Mouse (Mus musculus): ENCODE measurements around the gene Asphd1. TPM values are rescaled to one million over a fixed set of nuclear protein-coding genes. Genes with fewer than 3 reads are reported as not detected.
"Not testable (repeated sequence)": the region's sequence is repeated elsewhere in the genome, so short reads cannot be mapped to it uniquely, and the experiment has no call there.

Gene Asphd1
- total RNA-seq, 2 experiments from 2014 or later = not detected

DNA sequence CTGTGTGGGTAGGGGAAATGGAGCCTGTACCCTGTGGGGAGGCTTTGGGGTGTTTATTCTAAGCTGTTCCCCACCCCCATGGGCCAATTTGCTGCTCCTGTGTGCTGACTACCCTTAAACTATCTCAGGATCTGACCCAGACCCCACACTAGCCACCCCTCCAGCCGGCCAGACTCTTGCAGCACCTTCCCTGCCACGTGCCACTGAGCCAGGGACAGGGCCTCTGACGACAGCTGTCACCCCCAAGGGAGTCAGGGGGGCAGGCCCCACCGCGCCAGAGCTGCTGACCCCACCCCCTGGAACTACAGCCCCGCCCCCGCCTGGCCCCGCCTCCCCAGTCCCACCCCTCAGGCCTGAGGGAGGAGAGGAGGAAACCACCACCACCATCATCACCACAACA lies 3.3 kb upstream of the Asphd1 start:
- intact Hi-C loops (cut with DNase I) = no loop called here
- DNase-seq = no peak

DNA sequence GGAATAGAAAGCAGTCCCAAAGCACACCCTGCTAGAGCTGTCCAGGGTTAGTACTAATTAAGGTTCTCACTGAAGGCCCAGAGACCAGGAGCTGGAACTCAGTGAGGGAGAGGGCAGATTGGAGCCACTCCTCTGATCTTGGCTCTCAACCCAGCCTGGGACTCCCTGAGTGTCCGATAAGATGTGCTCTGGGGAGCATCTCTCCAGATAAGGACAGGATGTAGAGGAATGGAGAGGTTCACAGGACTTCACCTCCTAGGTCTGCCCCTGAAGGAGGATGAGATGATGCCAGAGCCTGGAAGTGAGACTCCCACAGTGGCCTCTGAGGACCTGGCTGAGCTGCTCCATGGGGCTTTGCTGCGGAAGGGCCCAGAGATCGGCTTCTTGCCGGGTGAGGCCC lies 2.4 kb upstream of the Asphd1 start:
- intact Hi-C loops (cut with DNase I) = loop anchor here (2.0 kb wide), 1 partner anchor 23 kb away; the partner anchor contains the start of gene Cdipt
- DNase-seq = no peak

GRCm38 (mm10) chr7:126950647-126951615 lies 1.5 kb upstream of the Asphd1 start:
- intact Hi-C loops (cut with DNase I) = loop anchor here (2.0 kb wide), 1 partner anchor 24 kb away; the partner anchor contains the start of gene Cdipt
- DNase-seq = no peak

DNA sequence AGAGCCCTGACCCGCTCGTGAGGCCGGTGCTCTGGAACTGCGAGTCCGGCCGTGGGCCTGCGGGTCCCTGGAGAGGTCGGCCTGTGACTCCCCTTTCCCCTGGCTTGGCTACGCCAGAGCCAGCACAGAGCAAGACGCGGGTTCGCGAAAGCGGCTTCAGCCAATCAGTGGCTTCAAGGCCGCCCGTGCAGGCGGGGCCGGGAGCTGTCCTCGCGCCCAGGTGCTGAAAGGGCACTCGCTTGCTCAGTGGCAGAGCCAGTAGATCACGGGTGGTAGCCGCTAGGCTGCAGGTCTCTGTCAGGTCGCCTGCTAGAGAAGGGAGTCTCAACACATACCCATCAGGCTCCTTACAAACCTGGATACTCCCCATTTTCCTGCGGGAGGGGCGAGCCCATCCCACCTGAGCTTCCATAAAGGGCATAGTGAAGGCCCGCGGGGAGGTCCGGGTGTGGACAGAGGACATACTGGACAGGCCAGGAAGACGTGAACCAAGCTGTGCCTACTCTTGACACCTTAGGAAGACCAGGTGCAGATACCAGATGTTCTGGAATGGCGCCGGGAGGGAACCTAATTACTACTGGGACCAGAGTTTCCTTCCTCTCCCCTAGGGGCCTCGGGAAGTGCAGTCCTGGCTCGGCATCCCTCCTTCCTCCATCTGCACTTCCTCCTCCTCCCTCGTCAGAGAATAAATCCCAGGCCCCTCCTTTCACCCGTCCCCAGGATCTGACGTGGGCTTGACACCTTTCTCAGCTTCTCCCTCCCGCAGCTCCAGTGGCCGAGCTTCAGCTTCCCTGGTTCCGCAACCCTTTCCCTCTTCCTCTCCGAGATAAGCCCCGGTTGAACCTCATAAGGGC lies 638 bp upstream of the Asphd1 start, which contains the start of gene Sez6l2:
Gene Sez6l2 (plus strand): TSS at position 771 of the 854 bp plus-strand sequence.
- DNase-seq = peak; percentile 94 to 95
- intact Hi-C loops (cut with DNase I) = loop anchor here (1.0 to 5.0 kb wide), 3 partner anchors 25 to 128 kb away; partner anchors contain the start of genes Cdipt and Mvp

DNA sequence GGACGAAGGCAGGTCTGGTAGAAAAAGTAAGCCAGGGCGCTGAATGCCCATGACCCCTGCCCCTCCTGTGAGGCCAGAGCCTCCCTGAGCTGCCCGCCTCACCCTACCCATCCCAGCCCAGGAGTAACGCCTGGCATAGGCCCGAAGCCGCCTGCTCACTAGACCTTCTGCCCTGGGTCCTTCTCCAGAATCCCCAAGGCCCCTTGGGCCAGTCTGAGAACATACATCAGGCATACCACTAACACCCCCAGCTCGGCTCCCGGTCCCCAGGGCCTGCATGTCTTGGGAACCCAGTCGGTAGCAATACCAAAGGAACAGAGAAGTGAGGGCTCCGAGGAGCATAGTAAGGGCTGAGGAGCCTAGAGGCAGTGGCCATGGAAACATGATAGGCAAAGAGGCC lies 756 bp downstream of the Asphd1 start:
- no peak for DNase-seq
- intact Hi-C loops (cut with DNase I) = loop anchor here (1.0 to 5.0 kb wide), 2 partner anchors 66 to 126 kb away; partner anchors contain the start of gene Mvp

DNA sequence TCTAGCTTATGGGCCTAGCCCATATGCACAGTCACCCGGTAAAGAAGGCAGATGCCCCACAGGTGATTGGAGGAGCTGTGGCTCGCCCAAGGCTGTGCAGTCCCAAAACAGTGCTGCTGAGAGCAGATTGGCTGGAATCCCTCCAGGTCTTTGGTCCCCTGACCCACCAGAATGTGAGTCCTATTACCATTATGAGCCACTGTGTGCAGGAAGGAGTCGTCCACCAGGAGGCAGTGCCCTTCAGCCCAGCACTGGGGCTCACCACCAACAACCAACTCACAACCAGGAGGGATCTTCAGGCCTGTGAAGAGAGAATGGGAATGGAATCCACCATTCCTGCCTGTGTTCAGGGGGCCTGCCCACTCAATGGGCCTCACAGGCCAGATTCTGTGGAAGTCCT lies 2.9 kb downstream of the Asphd1 start:
- peak; percentile 36 to 68 for DNase-seq
- intact Hi-C loops (cut with DNase I) = loop anchor here (1.0 to 5.0 kb wide), 3 partner anchors 124 to 164 kb away; no protein-coding TSS in a partner anchor

- intact Hi-C loops (cut with DNase I) = no loop called here
- DNase-seq = no peak
Observed at GRCm38 (mm10) chr7:126941801-126942200, 7.6 kb downstream of the Asphd1 start.

DNA sequence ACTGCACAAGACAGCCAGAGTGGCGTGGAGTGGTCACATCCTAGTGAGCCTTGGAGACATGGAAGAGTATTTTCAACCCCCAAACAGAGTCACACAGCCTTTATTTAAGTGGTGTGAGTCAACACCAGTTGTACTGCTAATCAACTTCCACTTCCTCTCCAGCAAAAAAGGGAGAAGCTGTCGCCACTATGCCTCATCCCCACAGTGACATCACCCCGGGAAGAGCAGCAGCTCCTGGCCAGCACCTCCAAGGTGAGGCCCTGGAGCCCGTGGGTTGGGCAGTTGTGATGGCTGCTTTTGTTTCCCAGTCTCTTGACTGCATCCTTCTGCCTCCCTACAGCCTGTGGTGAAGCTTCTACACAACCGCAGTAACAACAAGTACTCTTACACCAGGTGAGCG lies 8.2 kb downstream of the Asphd1 start:
- intact Hi-C loops (cut with DNase I) = no loop called here
- no peak for DNase-seq

GRCm38 (mm10) chr7:126932652-126933051 lies 16.7 kb downstream of the Asphd1 start:
- intact Hi-C loops (cut with DNase I) = no loop called here
- no peak for DNase-seq

- no peak for DNase-seq
- intact Hi-C loops (cut with DNase I) = loop anchor here (5.0 kb wide), 1 partner anchor 42 kb away; no protein-coding TSS in a partner anchor
Observed at GRCm38 (mm10) chr7:126929046-126929445, 20.3 kb downstream of the Asphd1 start.

DNA sequence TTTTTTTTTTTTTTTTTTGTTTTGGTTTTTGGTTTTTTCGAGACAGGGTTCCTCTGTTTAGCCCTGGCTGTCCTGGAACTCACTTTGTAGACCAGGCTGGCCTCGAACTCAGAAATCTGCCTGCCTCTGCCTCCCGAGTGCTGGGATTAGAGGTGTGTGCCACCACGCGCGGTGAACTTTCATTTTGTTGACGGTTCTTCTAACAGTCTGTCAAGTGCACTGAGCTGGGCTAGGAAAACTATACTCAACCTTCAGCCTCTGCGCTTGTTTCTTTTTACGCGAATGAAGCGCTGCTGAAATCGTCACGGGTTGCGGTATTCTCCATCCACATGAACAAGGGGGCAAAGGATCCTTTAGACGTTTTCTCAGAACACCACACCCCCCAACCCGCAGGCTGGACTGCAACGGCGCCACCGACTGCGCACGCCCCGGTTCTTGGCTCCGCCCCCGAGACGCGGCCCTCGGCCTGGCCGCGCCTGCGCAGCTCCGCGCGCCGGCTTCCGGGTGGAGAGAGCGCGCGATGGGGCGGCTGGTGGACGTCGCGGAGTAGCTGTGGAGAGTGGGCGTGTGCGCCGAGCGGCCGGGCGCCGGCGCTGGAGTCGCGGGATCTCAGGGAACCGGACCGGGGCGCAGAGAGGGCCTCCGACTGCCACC lies 20.9 kb downstream of the Asphd1 start, which contains the start of gene Kctd13:
Gene Kctd13 (plus strand): TSS at position 496 of the 654 bp plus-strand sequence.
- peak; percentile 95 to 96 for DNase-seq
- intact Hi-C loops (cut with DNase I) = loop anchor here (5.0 kb wide), 1 partner anchor 41 kb away; no protein-coding TSS in a partner anchor

DNA sequence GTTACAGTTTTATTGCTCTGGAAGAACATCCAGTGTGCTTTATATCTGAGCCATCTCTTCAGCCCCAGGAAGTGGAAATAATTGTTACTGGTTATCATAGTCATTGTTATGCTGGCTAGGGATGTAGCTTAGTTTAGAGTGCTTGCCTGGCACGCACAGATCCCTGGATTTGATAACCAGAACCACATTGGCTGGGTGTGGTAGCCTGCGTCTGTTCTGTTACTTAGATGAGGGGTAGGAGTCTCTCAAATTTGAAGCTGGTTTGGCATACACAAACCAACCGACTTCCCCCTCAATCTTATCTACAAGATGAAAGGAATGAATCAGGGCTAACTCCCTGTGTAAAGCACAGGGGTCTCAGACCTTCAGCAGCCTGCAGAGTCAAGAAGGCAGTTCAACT lies 23.1 kb downstream of the Asphd1 start:
- intact Hi-C loops (cut with DNase I) = loop anchor here (5.0 kb wide), 1 partner anchor 39 kb away; no protein-coding TSS in a partner anchor
- no peak for DNase-seq

GRCm38 (mm10) chr7:126923999-126924398 lies 25.4 kb downstream of the Asphd1 start:
- peak in 1 of 2 experiments; percentile 4 for DNase-seq
- intact Hi-C loops (cut with DNase I) = no loop called here

DNA sequence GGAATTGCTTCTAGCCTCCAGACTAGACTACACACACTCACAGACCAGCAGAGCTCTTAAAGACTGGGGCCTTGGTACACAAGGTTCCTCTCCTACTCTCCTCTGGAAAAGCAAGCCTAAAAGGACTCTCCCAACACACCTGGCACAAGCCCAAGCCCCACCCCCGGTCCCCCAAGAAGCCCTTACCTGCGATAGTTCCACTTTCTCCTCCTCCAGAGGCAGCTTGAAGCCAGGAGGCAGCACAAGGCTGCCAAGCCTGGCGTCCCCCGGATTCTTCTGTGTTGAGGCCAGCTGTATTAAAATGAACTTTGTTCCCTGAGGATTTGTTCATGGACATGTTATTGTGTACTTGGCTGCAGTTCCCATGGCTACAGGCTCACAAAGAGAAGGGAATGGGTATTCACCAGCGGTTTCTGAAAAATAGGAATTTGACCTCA lies 26.7 kb downstream of the Asphd1 start, which contains the start of gene Tmem219:
Gene Tmem219 (minus strand): TSS at position 294 of the 437 bp plus-strand sequence.
- intact Hi-C loops (cut with DNase I) = no loop called here
- DNase-seq = peak; percentile 69 to 72

- no peak for DNase-seq
- intact Hi-C loops (cut with DNase I) = no loop called here
Observed at GRCm38 (mm10) chr7:126921563-126921962, 27.8 kb downstream of the Asphd1 start.

- intact Hi-C loops (cut with DNase I) = no loop called here
- DNase-seq = no peak
Observed at GRCm38 (mm10) chr7:126919973-126920372, 29.4 kb downstream of the Asphd1 start.

DNA sequence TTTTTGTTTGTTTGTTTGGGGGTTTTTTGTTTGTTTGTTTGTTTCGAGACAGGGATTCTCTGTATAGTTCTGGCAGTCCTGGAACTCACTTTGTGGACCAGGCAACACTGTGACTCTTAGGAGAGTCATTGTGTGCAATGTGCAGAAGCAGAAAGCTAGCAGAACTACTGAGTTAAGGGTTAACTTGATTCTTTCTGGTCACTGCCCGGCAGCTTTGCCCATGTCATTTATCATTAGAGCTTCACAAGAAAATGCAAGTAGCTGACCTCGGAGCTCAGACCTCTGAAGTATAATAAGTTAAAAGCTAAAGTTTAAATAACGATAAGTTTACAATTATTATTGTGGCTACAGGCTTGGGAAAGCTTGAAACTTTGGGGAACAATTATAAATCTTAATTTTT lies 31.0 kb downstream of the Asphd1 start:
- not testable (repeated sequence) for DNase-seq

GRCm38 (mm10) chr7:126914844-126915243 lies 34.5 kb downstream of the Asphd1 start:
- DNase-seq = no peak

More for the DNA sequence above, 31.0 kb downstream of the Asphd1 start:
- intact Hi-C loops (cut with DNase I) = not testable (repeated sequence)

GRCm38 (mm10) chr7:126905590-126905989 lies 43.8 kb downstream of the Asphd1 start:
- no peak for DNase-seq
- intact Hi-C loops (cut with DNase I) = no loop called here

More at GRCm38 (mm10) chr7:126914844-126915243, 34.5 kb downstream of the Asphd1 start:
- intact Hi-C loops (cut with DNase I) = loop anchor here (5.0 kb wide), 1 partner anchor 142 kb away; no protein-coding TSS in a partner anchor

All from heart, postnatal 10 days (tissue).